Mouse (Mus musculus): ENCODE data around the gene Arsg.
A peak's percentile ranks its signal among the peaks of the same experiment; 100 is the strongest.

- TF ChIP-seq POLR2A (IDR thresholded peaks at IDR 0.05; ENCODE audit: low read depth, low read length) (no peak), CTCF (IDR thresholded peaks at IDR 0.05; ENCODE audit: extremely low read depth, insufficient read depth, insufficient read length, insufficient replicate concordance) (peak; percentile 43; the same call in 1 of the 2 replicates)
Observed at GRCm38 (mm10) chr11:109445438-109446035, 27.6 kb upstream of the Arsg start.

Data from spleen, adult 2 months (tissue).